Mouse (Mus musculus): ENCODE results near the gene Kcnh1. TPM values are rescaled to one million over a fixed set of nuclear protein-coding genes. Genes with fewer than 3 reads are reported as not detected.

Gene Kcnh1
- polyA plus RNA-seq, 1 experiment from 2014 or later: 0.39 TPM

DNA sequence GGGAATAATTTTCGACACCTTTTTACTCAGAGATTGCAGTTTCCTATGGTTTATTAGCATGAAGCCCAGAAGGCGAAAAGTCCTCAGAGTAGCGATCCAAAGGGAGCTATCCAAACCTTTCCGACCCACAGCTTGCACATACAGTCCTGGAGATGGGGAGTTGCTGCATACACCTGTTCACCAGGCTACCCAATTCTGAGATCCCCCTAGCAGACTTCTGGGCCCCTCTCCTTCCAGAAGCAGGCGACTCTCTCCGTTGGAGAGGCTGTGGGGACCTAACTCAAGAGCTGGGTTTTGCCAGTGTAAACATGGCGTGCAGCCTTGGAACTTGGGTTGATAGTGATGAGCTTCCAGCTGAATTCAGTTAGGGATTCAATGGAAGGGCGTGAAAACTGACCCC, 1.3 kb downstream of the Kcnh1 start:
- no peak overlapping the region for H3K4me2 ChIP-seq
- peaks cover 28% of the 10 kb centered on the region for H3K27me3 ChIP-seq (ENCODE audit: control insufficient read depth, insufficient read depth, low read length)
- no peaks in the 10 kb centered on the region for H3K36me3 ChIP-seq (ENCODE audit: control insufficient read depth, insufficient read depth, low read length)
- no peak overlapping the region for H3K9ac ChIP-seq (ENCODE audit: low read depth, low read length)
- ATAC-seq (replicated peaks; ENCODE audit: insufficient number of reproducible peaks, low FRiP score, low TSS enrichment): no peak
- no peaks in the 10 kb centered on the region for H3K9me3 ChIP-seq (replicated peaks; ENCODE audit: control insufficient read depth, low read length)
- H3K4me3 ChIP-seq (ENCODE audit: low read depth, low read length): no peak overlapping the region
- WGBS (ENCODE audit: insufficient replicate concordance): 59% methylated on average over 8 of the region's 8 CpGs
- peaks cover 4% of the 10 kb centered on the region; the same call in 1 of the 2 replicates for H3K4me1 ChIP-seq (ENCODE audit: control insufficient read depth, insufficient read depth, low read length)
- H3K27ac ChIP-seq (ENCODE audit: low read depth, low read length): no peak overlapping the region

- 54% methylated on average over 9 of the region's 9 CpGs for WGBS (ENCODE audit: insufficient replicate concordance)
- Histone ChIP-seq H3K4me3 (ENCODE audit: low read depth, low read length) (no peak overlapping the region), H3K4me1 (ENCODE audit: control insufficient read depth, insufficient read depth, low read length) (peaks cover 4% of the 10 kb centered on the region; the same call in 1 of the 2 replicates), H3K4me2 (no peak overlapping the region), H3K9ac (ENCODE audit: low read depth, low read length) (no peak overlapping the region), H3K27me3 (ENCODE audit: control insufficient read depth, insufficient read depth, low read length) (peaks cover 28% of the 10 kb centered on the region), H3K9me3 (replicated peaks; ENCODE audit: control insufficient read depth, low read length) (no peaks in the 10 kb centered on the region), H3K36me3 (ENCODE audit: control insufficient read depth, insufficient read depth, low read length) (no peaks in the 10 kb centered on the region), H3K27ac (ENCODE audit: low read depth, low read length) (no peak overlapping the region)
- ATAC-seq (replicated peaks; ENCODE audit: insufficient number of reproducible peaks, low FRiP score, low TSS enrichment): no peak
Observed at GRCm38 (mm10) chr1:192192710-192193109, 2.1 kb downstream of the Kcnh1 start.

GRCm38 (mm10) chr1:192193656-192194055, 3.1 kb downstream of the Kcnh1 start:
- H3K27ac ChIP-seq (ENCODE audit: low read depth, low read length): no peak overlapping the region
- peaks cover 28% of the 10 kb centered on the region for H3K27me3 ChIP-seq (ENCODE audit: control insufficient read depth, insufficient read depth, low read length)
- 66% methylated on average over 14 of the region's 14 CpGs for WGBS (ENCODE audit: insufficient replicate concordance)
- H3K36me3 ChIP-seq (ENCODE audit: control insufficient read depth, insufficient read depth, low read length): no peaks in the 10 kb centered on the region
- H3K9me3 ChIP-seq (replicated peaks; ENCODE audit: control insufficient read depth, low read length): no peaks in the 10 kb centered on the region
- peaks cover 4% of the 10 kb centered on the region; the same call in 1 of the 2 replicates for H3K4me1 ChIP-seq (ENCODE audit: control insufficient read depth, insufficient read depth, low read length)
- no peak overlapping the region for H3K4me2 ChIP-seq
- H3K4me3 ChIP-seq (ENCODE audit: low read depth, low read length): no peak overlapping the region
- no peak overlapping the region for H3K9ac ChIP-seq (ENCODE audit: low read depth, low read length)
- ATAC-seq (replicated peaks; ENCODE audit: insufficient number of reproducible peaks, low FRiP score, low TSS enrichment): no peak

DNA sequence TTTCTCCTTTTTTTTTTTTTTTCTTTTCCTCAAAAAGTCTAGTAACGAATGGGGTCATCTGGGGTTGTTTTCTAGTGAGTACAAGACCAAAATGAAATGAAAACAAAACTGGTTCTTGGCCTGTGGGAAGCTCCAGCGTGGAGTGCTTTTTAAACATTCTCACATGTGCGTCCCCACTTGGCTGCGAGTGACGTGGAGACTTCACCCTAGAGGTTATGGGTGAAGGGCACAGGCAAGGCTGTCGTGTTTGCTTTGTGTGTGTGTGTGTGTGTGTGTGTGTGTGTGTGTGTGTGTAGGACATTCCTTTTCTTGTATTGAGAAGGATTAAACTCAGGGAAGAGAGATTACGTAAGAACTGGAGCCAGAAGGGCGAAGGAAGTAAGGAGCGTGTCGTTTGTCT, 6.9 kb downstream of the Kcnh1 start:
- no peak for ATAC-seq (replicated peaks; ENCODE audit: insufficient number of reproducible peaks, low FRiP score, low TSS enrichment)
- no peak overlapping the region for H3K4me3 ChIP-seq (ENCODE audit: low read depth, low read length)
- peaks cover 3% of the 10 kb centered on the region; the same call in 1 of the 2 replicates for H3K27me3 ChIP-seq (ENCODE audit: control insufficient read depth, insufficient read depth, low read length)
- no peak overlapping the region for H3K4me2 ChIP-seq
- H3K27ac ChIP-seq (ENCODE audit: low read depth, low read length): no peak overlapping the region
- H3K36me3 ChIP-seq (ENCODE audit: control insufficient read depth, insufficient read depth, low read length): no peaks in the 10 kb centered on the region
- WGBS (ENCODE audit: insufficient replicate concordance): 63% methylated on average over 10 of the region's 10 CpGs
- no peaks in the 10 kb centered on the region for H3K4me1 ChIP-seq (ENCODE audit: control insufficient read depth, insufficient read depth, low read length)
- H3K9me3 ChIP-seq (replicated peaks; ENCODE audit: control insufficient read depth, low read length): no peaks in the 10 kb centered on the region
- no peak overlapping the region for H3K9ac ChIP-seq (ENCODE audit: low read depth, low read length)

- H3K4me3 ChIP-seq (ENCODE audit: low read depth, low read length): no peak overlapping the region
- H3K27me3 ChIP-seq (ENCODE audit: control insufficient read depth, insufficient read depth, low read length): no peaks in the 10 kb centered on the region
- no peaks in the 10 kb centered on the region for H3K9me3 ChIP-seq (replicated peaks; ENCODE audit: control insufficient read depth, low read length)
- H3K36me3 ChIP-seq (ENCODE audit: control insufficient read depth, insufficient read depth, low read length): no peaks in the 10 kb centered on the region
- no peak for ATAC-seq (replicated peaks; ENCODE audit: insufficient number of reproducible peaks, low FRiP score, low TSS enrichment)
- no peaks in the 10 kb centered on the region for H3K4me1 ChIP-seq (ENCODE audit: control insufficient read depth, insufficient read depth, low read length)
- H3K9ac ChIP-seq (ENCODE audit: low read depth, low read length): no peak overlapping the region
- no peak overlapping the region for H3K27ac ChIP-seq (ENCODE audit: low read depth, low read length)
- H3K4me2 ChIP-seq: no peak overlapping the region
- 14% methylated on average over 1 of the region's 1 CpGs for WGBS (ENCODE audit: insufficient replicate concordance)
Observed at GRCm38 (mm10) chr1:192202936-192203335, 12.4 kb downstream of the Kcnh1 start.

GRCm38 (mm10) chr1:192207956-192208355, 17.4 kb downstream of the Kcnh1 start:
- no peaks in the 10 kb centered on the region for H3K27me3 ChIP-seq (ENCODE audit: control insufficient read depth, insufficient read depth, low read length)
- no peak overlapping the region for H3K4me3 ChIP-seq (ENCODE audit: low read depth, low read length)
- H3K9ac ChIP-seq (ENCODE audit: low read depth, low read length): no peak overlapping the region
- no peak overlapping the region for H3K27ac ChIP-seq (ENCODE audit: low read depth, low read length)
- H3K9me3 ChIP-seq (replicated peaks; ENCODE audit: control insufficient read depth, low read length): no peaks in the 10 kb centered on the region
- H3K4me1 ChIP-seq (ENCODE audit: control insufficient read depth, insufficient read depth, low read length): no peaks in the 10 kb centered on the region
- H3K4me2 ChIP-seq: no peak overlapping the region
- 60% methylated on average over 5 of the region's 5 CpGs for WGBS (ENCODE audit: insufficient replicate concordance)
- no peak for ATAC-seq (replicated peaks; ENCODE audit: insufficient number of reproducible peaks, low FRiP score, low TSS enrichment)
- H3K36me3 ChIP-seq (ENCODE audit: control insufficient read depth, insufficient read depth, low read length): no peaks in the 10 kb centered on the region

- WGBS (ENCODE audit: insufficient replicate concordance): 43% methylated on average over 2 of the region's 2 CpGs
- Histone ChIP-seq H3K9ac (ENCODE audit: low read depth, low read length) (no peak overlapping the region), H3K36me3 (ENCODE audit: control insufficient read depth, insufficient read depth, low read length) (no peaks in the 10 kb centered on the region), H3K27me3 (ENCODE audit: control insufficient read depth, insufficient read depth, low read length) (no peaks in the 10 kb centered on the region), H3K9me3 (replicated peaks; ENCODE audit: control insufficient read depth, low read length) (peaks cover 3% of the 10 kb centered on the region), H3K4me3 (ENCODE audit: low read depth, low read length) (no peak overlapping the region), H3K4me1 (ENCODE audit: control insufficient read depth, insufficient read depth, low read length) (no peaks in the 10 kb centered on the region), H3K27ac (ENCODE audit: low read depth, low read length) (no peak overlapping the region), H3K4me2 (no peak overlapping the region)
- ATAC-seq (replicated peaks; ENCODE audit: insufficient number of reproducible peaks, low FRiP score, low TSS enrichment): no peak
Observed at GRCm38 (mm10) chr1:192212448-192212847, 21.9 kb downstream of the Kcnh1 start.

- H3K27me3 ChIP-seq (ENCODE audit: control insufficient read depth, insufficient read depth, low read length): no peaks in the 10 kb centered on the region
- no peak overlapping the region for H3K4me2 ChIP-seq
- no peaks in the 10 kb centered on the region for H3K4me1 ChIP-seq (ENCODE audit: control insufficient read depth, insufficient read depth, low read length)
- no peak overlapping the region for H3K27ac ChIP-seq (ENCODE audit: low read depth, low read length)
- H3K9ac ChIP-seq (ENCODE audit: low read depth, low read length): no peak overlapping the region
- H3K36me3 ChIP-seq (ENCODE audit: control insufficient read depth, insufficient read depth, low read length): no peaks in the 10 kb centered on the region
- WGBS (ENCODE audit: insufficient replicate concordance): 86% methylated on average over 4 of the region's 4 CpGs
- ATAC-seq (replicated peaks; ENCODE audit: insufficient number of reproducible peaks, low FRiP score, low TSS enrichment): no peak
- no peak overlapping the region for H3K4me3 ChIP-seq (ENCODE audit: low read depth, low read length)
- peaks cover 3% of the 10 kb centered on the region for H3K9me3 ChIP-seq (replicated peaks; ENCODE audit: control insufficient read depth, low read length)
Observed at GRCm38 (mm10) chr1:192214666-192215065, 24.1 kb downstream of the Kcnh1 start.

DNA sequence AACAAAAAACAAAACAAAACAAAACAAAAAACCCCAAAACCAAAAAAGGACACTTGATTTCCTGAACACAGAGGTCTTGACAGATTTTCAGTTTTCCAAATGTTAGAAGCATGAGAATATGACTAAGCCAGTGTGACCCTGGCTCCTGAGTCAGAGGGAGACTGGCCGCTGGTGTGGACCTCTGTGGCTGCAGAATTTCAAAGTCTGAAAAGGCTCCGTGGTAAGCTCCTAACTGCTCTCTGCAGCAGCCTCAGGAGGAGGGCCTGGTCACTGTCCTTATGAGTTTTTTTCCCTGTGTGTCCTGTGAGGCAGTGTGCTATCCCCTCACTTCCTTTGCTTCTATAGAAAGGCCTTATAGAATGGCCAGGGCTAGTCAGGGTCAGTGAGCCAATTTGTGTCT, 29.6 kb downstream of the Kcnh1 start:
- H3K27ac ChIP-seq (ENCODE audit: low read depth, low read length): no peak overlapping the region
- H3K4me1 ChIP-seq (ENCODE audit: control insufficient read depth, insufficient read depth, low read length): no peaks in the 10 kb centered on the region
- no peaks in the 10 kb centered on the region for H3K27me3 ChIP-seq (ENCODE audit: control insufficient read depth, insufficient read depth, low read length)
- H3K4me3 ChIP-seq (ENCODE audit: low read depth, low read length): no peak overlapping the region
- no peak overlapping the region for H3K9ac ChIP-seq (ENCODE audit: low read depth, low read length)
- no peak overlapping the region for H3K4me2 ChIP-seq
- 48% methylated on average over 2 of the region's 2 CpGs for WGBS (ENCODE audit: insufficient replicate concordance)
- no peaks in the 10 kb centered on the region for H3K36me3 ChIP-seq (ENCODE audit: control insufficient read depth, insufficient read depth, low read length)
- ATAC-seq (replicated peaks; ENCODE audit: insufficient number of reproducible peaks, low FRiP score, low TSS enrichment): no peak
- H3K9me3 ChIP-seq (replicated peaks; ENCODE audit: control insufficient read depth, low read length): peaks cover 3% of the 10 kb centered on the region

All from heart, embryonic 11.5 days (tissue).